41 mouse cellular contexts compared by ENCODE assay signal in the genomic region with DNA sequence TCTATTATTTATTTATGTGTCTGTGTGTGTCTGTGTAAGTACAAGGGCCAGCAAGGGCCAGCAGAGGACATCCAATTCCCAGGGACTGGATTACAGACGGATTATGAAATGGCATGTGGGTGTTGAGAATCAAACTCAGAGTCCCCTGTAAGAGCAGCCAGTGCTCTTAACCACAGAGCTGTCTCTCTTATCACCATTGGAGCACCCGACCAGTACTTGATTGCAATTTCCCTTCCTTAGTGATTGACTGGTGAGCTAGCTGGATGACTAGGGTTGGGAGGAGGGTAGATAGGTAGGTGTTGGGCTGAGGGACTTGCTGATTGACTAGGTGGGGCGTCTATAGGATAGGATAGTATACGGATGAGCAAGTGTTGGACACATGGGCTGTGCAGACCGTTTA. TPM values are rescaled to one million over a fixed set of nuclear protein-coding genes. Genes with fewer than 3 reads are reported as not detected.
"Had no signal": no experiment of that assay in that cellular context is flagged by ENCODE, and none has a peak within 500 bp of the region (broad histone marks: within the 10 kb centered on the region; RNA-seq: fewer than 3 reads in every experiment).

No protein-coding gene starts in this region.

- H3K36me3 ChIP-seq: heart, embryonic 10.5 days; heart, embryonic 12.5 days; heart, embryonic 13.5 days; heart, embryonic 15.5 days; hindbrain, embryonic 10.5 days; hindbrain, embryonic 12.5 days; hindbrain, embryonic 13.5 days; hindbrain, embryonic 15.5 days; intestine, embryonic 15.5 days had no signal

- H3K4me1 ChIP-seq: hindbrain, embryonic 10.5 days; hindbrain, embryonic 12.5 days; hindbrain, embryonic 13.5 days; hindbrain, embryonic 15.5 days; intestine, embryonic 15.5 days had no signal

- H3K9me3 ChIP-seq: heart, embryonic 10.5 days; heart, embryonic 15.5 days; hindbrain, embryonic 10.5 days; hindbrain, embryonic 12.5 days; hindbrain, embryonic 13.5 days; hindbrain, embryonic 15.5 days; intestine, embryonic 15.5 days; kidney, embryonic 15.5 days had no signal

- H3K27me3 ChIP-seq: heart, embryonic 12.5 days; heart, embryonic 13.5 days; heart, embryonic 15.5 days; hindbrain, embryonic 12.5 days; hindbrain, embryonic 13.5 days; hindbrain, embryonic 15.5 days; intestine, embryonic 15.5 days; kidney, embryonic 15.5 days had no signal

- ATAC-seq: hindbrain, embryonic 16.5 days; hindbrain, postnatal 0 days; inflammation-experienced regulatory T-cells, adult 6 months; intestine, embryonic 15.5 days; intestine, embryonic 16.5 days; intestine, postnatal 0 days had no signal

- H3K4me3 ChIP-seq: heart, embryonic 10.5 days; heart, embryonic 12.5 days; heart, embryonic 13.5 days; heart, embryonic 15.5 days; hindbrain, embryonic 10.5 days; hindbrain, embryonic 12.5 days; hindbrain, embryonic 13.5 days; hindbrain, embryonic 15.5 days; intestine, embryonic 15.5 days; kidney, embryonic 15.5 days; layer of hippocampus, adult 2 months had no signal

- DNase-seq: heart, postnatal 10 days; heart, postnatal 14 days; heart, postnatal 36 days; heart, postnatal 4 days; kidney, adult 11 months; kidney, adult 18-20 months; kidney, adult 2 months; kidney, adult 8-10 months; kidney, adult 9 months; kidney, postnatal 10 days; kidney, postnatal 14 days; kidney, postnatal 25 days; kidney, postnatal 36 days; kidney, postnatal 4 days; layer of hippocampus, adult 9-11 months; layer of hippocampus, postnatal 36 days had no signal

- H3K9ac ChIP-seq: heart, embryonic 12.5 days; heart, embryonic 13.5 days; heart, embryonic 15.5 days; hindbrain, embryonic 12.5 days; hindbrain, embryonic 13.5 days; hindbrain, embryonic 14.5 days; hindbrain, embryonic 15.5 days; intestine, embryonic 15.5 days; kidney, embryonic 15.5 days had no signal

- H3K27ac ChIP-seq: heart, embryonic 10.5 days; heart, embryonic 13.5 days; heart, embryonic 15.5 days; hindbrain, embryonic 10.5 days; hindbrain, embryonic 12.5 days; hindbrain, embryonic 13.5 days; hindbrain, embryonic 14.5 days; hindbrain, embryonic 15.5 days; hindbrain, postnatal 0 days; intestine, embryonic 15.5 days; kidney, embryonic 15.5 days; kidney, postnatal 0 days; layer of hippocampus, adult 2 months had no signal

RNA-seq across cellular contexts. Expression of a gene that starts 3.4 kb away (rescaled TPM):
- total RNA-seq: hematopoietic stem cell, adult 5-6 weeks; hindbrain, postnatal 0 days; layer of hippocampus, adult 18-20 months; layer of hippocampus, adult 2 months; layer of hippocampus, adult 8-10 months; layer of hippocampus, postnatal 10 days; layer of hippocampus, postnatal 14 days; layer of hippocampus, postnatal 25 days; layer of hippocampus, postnatal 36 days had no signal
- polyA plus RNA-seq: hindbrain, embryonic 10.5 days; hindbrain, embryonic 11.5 days; hindbrain, embryonic 12.5 days; hindbrain, embryonic 13.5 days; hindbrain, embryonic 14.5 days; hindbrain, embryonic 15.5 days; hindbrain, embryonic 16.5 days; hindbrain, postnatal 0 days; inflammation-experienced regulatory T-cells, adult 6 months; intestine, postnatal 0 days had no signal
